Mouse (Mus musculus) CD8-positive naive resting alpha-beta T cell, adult 2 months (primary cell): ENCODE results near the gene Dirc2.
A peak's percentile ranks its signal among the peaks of the same experiment; 100 is the strongest.

ENCODE experiments used
- DNase-seq, 2 experiments: peaks; one replicate each; pipeline ENCODE4 v3.0.0; 2022; ENCODE audit warnings: low read depth in 2 of 2, low spot score in 2 of 2

Gene Dirc2

DNA sequence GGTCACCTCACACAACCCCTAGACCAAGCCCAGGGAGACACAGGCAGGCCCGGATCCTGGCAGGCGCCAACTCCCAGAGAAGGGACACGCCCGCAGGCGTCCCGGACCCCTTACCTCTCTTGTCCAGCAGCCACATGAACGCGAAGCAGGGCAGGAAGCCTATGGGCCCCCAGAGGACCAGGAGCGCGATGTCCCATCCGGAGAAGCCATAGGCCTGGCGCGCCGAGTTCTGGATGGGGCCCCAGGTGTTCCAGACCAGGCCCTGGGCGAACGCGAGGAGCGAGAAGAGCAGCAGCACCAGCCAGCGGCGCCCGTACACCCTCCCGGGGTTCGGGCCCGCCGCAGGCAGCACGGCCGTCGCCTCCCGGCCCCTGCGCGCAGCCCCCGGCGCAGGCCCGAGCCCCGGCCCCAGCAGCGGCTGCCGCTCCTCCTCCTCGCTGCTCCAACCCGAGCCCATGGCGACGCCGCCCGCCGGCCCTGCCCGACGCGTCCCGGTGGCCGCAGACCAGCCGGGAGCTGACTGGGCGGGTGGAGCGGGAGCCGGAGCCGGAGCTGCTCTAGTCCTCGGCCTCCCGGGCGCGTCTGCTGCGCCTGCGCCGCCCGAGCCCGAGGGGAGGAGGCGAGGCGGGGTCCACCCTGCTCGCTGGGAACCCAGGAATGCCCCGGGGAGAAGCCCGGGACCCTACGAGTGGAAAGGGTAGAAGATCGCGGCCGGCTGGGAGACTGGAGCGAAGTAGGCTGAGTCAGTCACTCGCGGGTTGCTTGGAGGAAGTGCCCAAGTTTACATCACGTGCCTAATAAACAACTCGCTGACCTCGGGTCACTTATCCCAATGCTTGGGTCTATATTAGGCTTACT lies at the start of gene Dirc2:
Gene Dirc2 (minus strand): TSS at position 572 of the 858 bp plus-strand sequence.
- DNase-seq = peak; percentile 31 to 46

DNA sequence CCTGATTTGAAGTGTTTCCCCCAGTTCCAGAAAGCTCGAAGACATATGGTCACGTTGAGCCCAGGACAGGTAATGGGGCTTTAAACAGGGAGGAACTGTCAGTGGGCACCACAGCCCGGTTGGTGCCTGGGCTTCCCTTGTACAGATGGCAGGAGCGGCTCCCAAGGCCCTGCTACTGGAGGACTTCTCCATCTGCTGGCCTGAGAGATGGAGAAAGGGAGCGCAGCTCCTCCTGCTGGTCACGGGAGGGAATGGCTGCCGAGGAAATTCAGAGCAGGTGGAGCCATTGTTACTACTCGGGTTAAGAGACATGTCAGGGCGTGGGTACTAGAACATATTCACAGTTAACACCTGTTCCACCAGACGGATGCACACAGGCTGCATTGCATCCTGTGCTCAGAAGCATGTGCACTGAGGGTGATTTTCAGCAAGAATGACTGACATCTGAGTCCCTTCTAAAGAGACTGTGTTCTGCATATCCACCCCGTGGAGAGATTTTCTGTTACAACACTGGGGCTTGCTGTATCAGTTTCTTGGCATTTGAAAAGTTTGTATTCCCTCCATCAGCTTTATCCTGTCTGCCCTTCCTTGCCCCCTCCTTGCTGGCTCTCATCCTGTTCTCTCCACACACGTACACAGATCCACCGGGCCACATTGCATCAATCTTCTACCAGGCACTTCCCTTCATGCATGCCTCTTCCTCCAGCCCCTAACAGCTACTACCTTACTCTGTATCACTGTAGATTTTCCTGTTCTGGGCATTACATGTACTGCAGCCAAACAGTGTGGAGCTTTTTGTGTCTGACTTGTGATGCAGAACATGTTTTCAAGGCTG lies 48.3 kb upstream of the Dirc2 start:
- DNase-seq = peak; percentile 73 to 83

DNA sequence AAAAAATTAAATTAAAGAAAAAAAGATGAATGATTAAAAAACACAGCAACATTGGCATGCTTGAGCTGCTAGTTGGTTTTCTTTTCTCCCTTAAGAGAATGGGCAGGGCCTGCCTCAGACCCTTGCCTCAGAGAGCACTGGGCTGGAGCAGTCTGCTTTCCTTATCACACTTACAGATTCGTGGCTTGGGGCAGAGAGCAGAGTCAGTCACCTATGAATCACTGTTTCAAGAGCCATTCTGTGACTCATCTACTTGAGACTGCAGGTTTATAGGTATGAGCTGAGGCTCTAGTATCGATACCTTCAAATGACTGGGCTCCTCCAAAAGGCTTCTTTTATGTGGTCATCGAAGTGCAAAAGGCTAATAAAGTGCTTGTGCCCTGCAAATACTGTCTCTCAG lies 44.0 kb upstream of the Dirc2 start:
- DNase-seq = no peak

DNA sequence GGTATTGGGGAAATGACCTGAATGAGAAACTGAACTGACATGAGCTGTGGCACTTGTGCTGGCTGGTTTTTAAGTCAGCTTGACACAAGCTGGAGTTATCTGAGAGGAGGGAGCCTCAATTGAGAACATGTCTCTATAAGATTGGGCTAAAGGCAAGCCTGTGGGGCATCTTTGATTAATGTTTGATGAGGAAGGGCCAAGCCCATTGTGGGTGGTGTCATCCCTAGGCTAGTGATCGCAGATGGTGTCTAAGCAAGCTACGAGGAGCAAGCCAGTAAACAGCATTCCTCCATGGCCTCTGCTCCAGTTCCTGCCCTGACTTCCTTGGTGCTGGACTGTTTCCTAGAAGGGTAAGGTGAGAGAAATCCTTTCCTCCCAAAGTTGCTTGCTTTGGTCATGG lies 39.7 kb upstream of the Dirc2 start:
- no peak for DNase-seq

DNA sequence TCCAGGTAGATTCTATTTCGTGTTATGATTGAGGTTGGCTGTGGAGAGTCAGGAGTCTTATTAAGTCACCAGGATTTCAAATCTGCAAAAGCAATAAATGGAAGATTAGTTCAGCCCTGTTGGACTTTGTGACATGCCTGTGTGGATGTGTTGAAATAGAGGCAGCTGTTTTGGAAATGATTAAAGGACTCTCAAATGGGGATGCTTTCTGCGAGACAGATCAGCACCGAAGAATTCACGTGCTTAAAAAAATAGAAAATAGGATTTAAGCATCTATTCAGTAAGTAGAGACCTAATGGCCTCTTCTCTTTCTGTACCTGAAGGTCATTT lies 38.5 kb upstream of the Dirc2 start:
- no peak for DNase-seq

DNA sequence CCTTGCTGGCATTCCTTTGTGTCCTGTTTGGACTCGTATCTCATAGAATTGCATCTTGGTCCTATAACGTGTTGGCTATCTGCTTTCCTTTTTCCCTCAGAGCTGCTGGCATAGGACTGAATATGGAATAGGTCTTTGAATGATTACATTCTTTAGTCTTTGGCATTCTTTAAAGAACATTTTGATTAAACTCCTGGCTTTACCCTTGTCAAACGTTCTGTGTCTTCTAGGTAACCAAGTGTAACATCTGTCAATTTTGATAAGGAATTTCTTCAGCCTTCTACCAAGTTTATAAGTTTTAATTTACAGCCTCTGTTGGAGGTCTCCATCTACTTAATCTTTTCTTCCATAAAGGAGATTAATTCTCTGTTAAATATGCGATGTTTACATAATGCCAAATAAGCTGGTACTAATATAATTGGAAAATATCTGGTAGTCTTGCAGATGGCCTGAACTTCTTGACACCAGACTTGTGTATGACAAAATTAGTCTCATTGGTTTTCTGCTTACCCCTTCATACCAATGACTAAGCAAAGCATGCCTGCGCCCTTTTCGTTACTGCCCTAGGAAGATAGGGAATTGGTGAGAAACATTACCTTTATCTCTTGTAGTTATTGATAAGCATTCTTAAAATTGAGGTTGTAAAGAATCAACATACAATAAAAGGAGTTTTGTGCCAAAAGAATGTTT lies 38.0 kb upstream of the Dirc2 start:
- no peak for DNase-seq

DNA sequence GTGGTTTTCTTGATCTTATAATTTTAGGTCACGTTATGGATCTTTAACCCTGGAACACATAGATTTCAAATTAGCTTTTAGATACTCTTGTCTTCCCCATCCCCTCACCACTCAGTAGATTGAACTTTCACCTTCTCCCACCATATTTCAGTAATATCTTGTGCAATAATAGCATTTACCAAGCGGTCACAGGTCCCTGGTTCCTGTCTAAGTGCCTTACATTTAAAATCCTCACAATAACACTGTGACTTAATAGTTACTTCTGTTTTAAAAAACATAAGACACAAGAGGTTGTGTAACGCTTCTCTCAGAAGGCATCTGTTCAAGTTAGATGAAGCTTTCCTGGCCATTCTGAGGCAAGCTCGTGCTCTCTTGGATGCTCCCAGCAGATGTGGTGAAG lies 34.6 kb upstream of the Dirc2 start:
- DNase-seq = no peak

DNA sequence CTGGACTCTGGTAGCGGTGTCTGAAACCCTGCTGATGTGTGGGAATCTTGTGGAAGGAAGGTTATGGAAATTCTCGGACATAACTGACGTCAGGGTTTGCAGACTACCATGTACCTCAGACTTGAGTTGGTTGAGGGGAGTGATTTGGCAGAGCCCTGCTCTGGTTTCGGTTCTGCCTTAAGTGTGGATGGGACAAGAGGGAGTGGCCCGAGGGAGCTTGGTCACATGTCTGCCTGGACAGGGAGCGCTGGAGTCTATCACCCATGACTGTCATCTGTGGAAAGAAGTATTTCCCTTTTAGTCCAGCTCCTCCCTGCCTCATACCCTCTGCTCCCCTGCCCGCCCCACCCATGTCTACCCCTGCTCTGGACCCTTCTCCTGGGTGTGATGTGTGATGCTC lies 33.0 kb upstream of the Dirc2 start:
- DNase-seq = no peak

DNA sequence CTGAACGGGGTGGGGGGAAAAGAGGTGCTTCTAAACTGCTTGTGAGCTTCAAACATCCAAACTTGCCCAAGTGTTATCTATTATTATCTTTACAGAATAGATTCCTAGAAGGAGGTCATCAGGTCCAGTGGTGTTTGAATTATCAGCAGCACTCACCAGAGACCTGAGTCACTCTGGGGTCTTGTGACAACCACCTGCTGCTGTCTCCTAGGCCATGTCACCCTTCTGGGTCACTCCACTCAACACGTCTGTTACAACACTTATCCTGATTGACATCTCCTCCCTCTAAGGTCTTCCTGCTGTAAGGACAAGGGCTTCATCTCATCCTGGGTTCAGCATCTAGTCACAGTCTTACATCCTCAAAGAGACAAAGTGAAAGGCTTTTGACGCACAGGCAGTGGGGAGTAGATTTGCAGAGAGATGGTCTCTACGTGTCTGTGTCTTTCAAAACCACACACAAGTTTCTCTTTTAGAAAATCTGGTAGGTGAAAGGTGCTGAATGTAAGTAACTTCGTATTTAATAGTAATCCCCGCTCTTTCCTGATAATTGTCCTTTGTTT lies 22.9 kb upstream of the Dirc2 start:
- no peak for DNase-seq

DNA sequence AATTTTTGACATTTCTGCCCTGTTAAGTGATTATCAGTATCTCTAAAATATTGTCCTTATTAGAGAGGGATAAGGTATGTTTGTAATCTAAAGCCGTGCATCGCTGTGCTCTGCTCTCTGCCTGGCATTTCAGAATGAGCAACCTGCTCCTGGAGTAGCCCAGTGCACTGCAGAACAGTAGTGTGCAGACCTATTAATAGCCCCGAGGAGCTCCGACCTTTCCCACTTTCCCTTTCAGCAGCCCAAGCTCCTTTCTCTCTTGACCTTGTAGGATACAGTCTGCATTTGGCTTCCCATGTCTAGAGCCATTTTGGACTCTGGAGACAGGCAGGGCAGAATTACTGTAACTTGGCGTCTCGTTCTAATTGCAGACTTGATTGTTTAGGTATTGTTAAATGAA lies 19.2 kb upstream of the Dirc2 start:
- no peak for DNase-seq

DNA sequence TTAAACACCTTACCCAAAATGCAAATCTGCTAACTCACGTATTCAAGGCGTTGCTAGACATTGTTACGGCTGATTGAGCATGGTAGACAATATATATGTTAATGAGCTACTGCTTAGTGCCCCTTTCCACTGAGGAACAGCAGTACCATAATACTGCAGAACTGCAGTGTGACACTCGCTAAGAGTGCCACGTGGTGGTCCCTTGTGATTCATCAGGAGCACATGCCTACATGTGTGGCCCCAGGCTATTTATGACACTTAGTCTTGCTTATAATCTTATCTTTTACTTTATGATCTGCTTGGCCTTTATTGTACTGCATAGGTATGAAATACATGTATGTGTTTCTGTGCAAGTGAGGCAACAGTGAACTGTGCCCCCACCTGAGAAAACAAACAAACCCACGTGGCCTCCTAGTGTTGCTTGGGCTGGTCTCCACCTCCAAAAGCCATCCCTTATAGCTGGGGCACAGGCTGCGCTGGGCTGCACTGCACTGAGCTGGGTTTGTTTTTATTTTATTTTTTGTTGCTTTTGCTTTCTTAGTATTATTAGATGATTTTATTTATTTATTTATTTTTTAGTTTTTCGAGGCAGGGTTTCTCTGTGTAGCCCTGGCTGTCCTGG lies 18.5 kb upstream of the Dirc2 start:
- DNase-seq = no peak

DNA sequence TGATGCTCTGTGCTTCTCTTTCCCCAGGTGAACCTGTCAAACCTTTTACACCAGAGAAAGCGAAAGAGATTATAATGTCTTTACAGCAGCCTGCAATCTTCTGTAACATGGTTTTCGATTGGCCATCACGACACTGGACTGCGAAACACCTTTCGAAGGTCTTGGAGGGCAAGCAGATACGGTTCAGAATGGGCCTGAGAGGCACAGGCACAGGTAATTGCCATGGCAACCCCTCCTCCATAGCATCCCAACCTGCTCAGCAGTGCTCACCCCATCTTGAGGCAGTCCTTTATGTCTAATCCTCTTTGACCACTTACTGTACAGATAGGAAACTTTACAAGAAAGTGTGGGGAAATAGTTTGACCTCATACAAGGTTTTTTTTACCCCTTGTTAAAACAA lies 18.0 kb upstream of the Dirc2 start:
- no peak for DNase-seq

DNA sequence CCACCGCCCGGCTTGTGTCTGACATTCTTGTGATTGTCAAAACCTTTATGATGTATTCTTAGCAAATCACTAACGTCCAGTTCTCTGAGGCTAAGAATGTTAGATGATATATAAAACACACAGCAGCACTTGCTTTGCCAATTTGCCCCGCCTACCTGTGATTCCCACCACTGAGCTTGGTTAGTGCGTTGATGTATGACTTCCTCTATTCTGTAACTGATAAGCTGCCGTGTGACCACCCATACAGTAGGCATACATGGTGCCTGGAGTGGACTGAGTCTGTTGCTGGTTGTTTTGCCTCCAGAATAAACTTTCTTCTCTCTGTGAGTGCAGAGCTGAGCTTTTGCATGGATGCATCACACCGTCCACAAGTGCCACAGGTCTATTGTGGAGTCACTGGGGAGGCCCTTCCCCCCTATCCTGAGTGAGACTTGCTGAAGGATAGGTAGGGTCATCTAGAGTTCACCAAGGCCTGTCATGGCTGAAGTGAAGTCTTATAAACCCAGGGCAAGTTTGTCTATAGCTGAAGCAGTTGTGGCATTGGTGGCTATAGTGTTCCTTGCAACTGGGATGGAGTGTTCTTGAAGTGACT lies 15.1 kb upstream of the Dirc2 start:
- no peak for DNase-seq

DNA sequence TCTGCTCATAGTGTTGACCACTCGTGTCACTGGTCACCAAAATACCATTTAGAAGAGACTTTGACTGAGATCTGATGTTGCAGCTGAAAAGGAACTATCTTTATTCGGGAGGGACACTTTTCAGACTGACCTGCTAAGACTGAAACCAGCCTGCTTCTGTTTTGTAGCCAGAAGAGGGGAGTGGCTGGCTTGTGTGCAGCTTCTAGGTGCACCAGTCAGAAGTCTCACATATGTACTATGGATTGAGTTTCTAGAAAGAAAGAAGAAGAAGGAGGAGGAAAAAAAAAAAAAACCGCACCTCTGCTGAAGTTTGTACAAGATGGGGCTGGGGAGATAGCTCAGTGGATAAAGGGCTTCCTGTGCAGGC lies 14.0 kb upstream of the Dirc2 start:
- no peak for DNase-seq

DNA sequence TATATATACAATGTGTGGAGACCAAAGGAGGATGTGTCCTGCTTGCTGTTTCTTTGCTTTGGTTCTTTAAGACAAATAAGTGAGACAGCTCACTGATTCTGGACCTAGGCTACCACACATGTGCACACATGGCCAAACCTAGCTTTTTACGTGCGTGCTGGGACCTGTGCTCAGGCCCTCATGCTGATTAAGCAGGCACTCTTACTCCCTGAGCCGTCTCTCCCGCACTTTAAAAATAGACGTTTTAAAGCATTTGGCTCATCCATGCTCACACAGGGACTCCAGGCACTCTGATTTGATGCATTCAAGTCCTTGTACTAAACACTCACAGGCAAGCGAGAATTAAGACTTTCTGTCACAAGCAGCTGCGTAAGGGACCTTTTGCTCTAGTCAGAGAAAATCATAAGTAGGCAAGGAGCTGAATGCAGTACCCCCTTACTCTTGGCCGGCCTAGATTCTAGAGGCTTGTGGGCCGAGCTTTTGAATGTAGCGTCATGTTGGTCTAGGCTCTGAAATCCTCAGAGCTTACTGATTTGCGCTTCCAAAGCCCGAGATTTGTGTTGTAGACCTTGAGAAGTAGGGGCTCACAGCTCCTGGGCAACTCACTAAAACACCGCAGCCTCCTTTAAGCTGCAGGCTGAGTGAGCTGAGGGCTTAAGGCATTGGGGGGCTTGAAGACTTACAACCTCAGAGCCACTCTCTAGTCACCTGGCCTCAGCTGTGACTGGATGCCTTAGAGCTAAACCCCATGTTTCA lies 13.5 kb upstream of the Dirc2 start:
- DNase-seq = no peak

DNA sequence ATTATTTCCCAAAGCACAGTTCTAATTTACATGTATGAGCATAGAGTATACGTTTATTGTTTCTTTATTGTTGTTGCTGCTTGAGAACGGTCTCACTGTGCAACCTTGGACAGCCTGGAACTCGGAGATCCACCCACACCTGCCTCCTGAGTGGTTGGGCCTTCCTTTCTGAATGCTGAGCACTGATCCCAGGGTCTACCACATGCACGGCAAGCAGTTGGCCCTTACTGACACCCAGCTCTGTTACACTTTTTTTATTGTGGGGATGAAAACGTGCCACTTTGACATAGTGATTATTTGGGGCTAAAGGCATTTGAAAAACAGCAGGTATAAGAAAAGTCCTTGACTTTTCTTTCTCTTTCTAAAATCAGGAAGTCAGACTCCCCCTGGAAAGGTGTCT lies 12.5 kb upstream of the Dirc2 start:
- DNase-seq = no peak

DNA sequence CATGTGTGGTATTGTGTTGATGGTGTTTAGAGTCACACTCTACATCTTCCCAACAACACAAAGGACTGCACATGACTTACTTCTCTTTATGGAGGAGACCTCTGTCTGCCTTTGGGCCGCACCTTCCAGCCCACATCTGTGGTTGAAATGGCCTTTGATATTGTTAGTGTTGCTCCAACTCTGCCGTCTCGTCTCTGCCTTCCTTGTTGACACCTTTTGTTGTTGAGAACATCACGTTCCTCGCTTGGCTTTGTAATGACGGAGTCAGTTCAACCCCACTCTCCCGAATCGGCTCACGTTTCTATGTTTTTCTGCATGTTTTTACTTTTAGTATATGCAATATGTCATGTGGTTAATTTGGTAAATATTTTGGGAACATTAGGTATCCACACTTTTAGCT lies 11.9 kb upstream of the Dirc2 start:
- no peak for DNase-seq

DNA sequence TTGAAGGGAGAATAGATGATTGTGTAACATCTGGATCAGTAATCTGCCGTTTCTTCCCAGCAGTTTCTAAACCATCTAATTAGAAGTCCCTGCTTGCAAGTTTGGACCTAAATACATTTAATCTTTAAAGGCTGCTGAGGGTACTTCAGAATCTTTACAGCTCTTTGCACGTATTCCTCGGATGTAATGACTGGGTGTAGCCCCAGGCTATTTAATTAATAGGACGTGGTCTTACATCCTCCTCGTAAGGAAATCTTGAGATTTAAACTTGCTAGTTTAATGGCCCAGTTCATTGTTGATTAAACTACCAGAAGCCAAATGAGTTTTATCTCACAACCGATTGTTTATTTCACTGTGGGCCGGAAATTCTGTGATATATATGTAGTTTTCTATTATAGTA lies 10.5 kb upstream of the Dirc2 start:
- DNase-seq = no peak

DNA sequence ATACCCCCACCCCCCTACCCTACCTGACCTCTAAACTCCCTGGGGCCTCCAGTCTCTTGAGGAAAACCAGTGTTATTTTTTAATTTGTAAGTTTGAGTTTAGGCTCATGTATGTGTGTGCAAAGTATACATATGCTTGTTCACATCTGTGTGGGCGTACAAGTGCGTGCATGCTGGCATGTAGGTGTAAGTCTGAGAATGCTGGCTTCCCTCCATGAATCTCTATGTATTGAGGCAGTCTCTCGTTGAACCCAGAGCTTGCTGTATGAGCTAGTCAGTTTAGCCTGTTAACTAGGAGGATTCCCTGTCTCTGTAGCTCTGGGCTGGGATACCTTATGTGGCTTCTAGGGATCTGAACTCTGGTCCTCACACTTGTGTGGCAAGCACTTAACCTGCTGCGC lies 8.6 kb upstream of the Dirc2 start:
- no peak for DNase-seq

DNA sequence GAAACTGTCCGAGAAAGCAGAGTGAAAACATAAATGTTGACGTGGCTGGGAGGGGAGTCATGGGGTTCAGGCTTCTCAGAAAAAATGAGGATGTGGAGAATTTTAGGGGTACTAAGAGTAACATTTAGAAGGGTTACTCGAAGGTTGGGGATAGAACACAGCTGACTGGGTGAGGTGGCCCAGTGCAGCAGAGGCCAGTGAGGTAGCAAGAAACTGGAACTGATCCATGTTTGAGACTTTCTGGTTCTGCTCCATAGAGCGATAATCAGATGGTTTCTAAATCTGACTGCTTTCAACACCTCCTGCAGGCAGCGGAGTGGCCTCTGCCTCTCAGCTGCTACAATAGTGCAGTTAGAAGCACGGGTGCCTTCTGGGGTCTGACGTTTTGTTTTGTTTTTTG lies 7.6 kb upstream of the Dirc2 start:
- no peak for DNase-seq
